Mouse (Mus musculus) intestine, embryonic 14.5 days (tissue): ENCODE data around the gene Prdx5. TPM values are rescaled to one million over a fixed set of nuclear protein-coding genes. Genes with fewer than 3 reads are reported as not detected.
A peak's percentile ranks its signal among the peaks of the same experiment; 100 is the strongest.

Experiments
- ATAC-seq: fragments of 200-750 bp; cut with Nextera tagmentation; replicated peaks from 2 replicates; pipeline ENCODE4 v1.8.0; 2017; ENCODE audit warnings: low read depth, moderate number of reproducible peaks, moderate TSS enrichment, moderate library complexity; ENCODE audit not compliant: low FRiP score, low TSS enrichment
- DNase-seq: peaks from one replicate; pipeline ENCODE4 v3.0.0-alpha.2; 2018; ENCODE audit warnings: low spot score
- H3K27ac ChIP-seq: fragments of 300-500 bp; sonication (generic); 2 replicates; pipeline ENCODE4 v1.5.1; 2014; ENCODE audit warnings: low read depth, mild to moderate bottlenecking, control low read depth
- H3K27me3 ChIP-seq: fragments of 300-500 bp; sonication (generic); replicated peaks from 2 replicates; pipeline ENCODE4 v1.6.1; 2014; ENCODE audit warnings: low read length, control low read depth; ENCODE audit not compliant: control insufficient read depth, insufficient read depth
- H3K36me3 ChIP-seq: fragments of 300-500 bp; sonication (generic); 2 replicates; pipeline ENCODE4 v1.6.1; 2014; ENCODE audit warnings: low read length, control low read depth; ENCODE audit not compliant: control insufficient read depth, insufficient read depth
- H3K4me1 ChIP-seq: fragments of 300-500 bp; sonication (generic); replicated peaks from 2 replicates; pipeline ENCODE4 v1.6.1; 2014; ENCODE audit warnings: low read length, control low read depth, mixed read lengths; ENCODE audit not compliant: control insufficient read depth, insufficient read depth
- H3K4me2 ChIP-seq: fragments of 300-500 bp; sonication (generic); 2 replicates; pipeline ENCODE4 v1.6.1; 2014; ENCODE audit warnings: low read length
- H3K4me3 ChIP-seq: fragments of 300-500 bp; sonication (generic); 2 replicates; pipeline ENCODE4 v1.5.1; 2014; ENCODE audit warnings: low read depth, low read length, control low read depth, mixed read lengths
- H3K9ac ChIP-seq: fragments of 300-500 bp; sonication (generic); 2 replicates; pipeline ENCODE4 v1.6.1; 2014; ENCODE audit warnings: mild to moderate bottlenecking, low read length
- H3K9me3 ChIP-seq: fragments of 300-500 bp; sonication (generic); 2 replicates; pipeline ENCODE4 v1.6.1; 2016; ENCODE audit warnings: low read length, control low read depth; ENCODE audit not compliant: control insufficient read depth
- WGBS: fragments of 180-500 bp; shearing (Covaris S2); extraction: QIAGEN DNeasy Blood & Tissue Kit; methylation state at CpG from one replicate; pipeline ENCODE4 v1.1.7; 2014; 5-methylcytosine and 5-hydroxymethylcytosine counted together
- polyA plus RNA-seq: library from polyadenylated mRNA; unstranded; fragments of >200 nt; fragmentation: Nextera tagmentation; extraction: Ambion mirVana; gene quantifications from 2 replicates; pipeline ENCODE4 v1.2.1, GENCODE M21; 2014

The Prdx5 gene
- polyA plus RNA-seq, 1 experiment from 2014 or later = 139 TPM

- H3K4me2 ChIP-seq = peak overlapping the region; percentile 99
- peaks cover 7% of the 10 kb centered on the region for H3K27me3 ChIP-seq
- H3K9ac ChIP-seq = peak overlapping the region; percentile 71
- DNase-seq (no peak), ATAC-seq (no peak)
- H3K9me3 ChIP-seq = no peaks in the 10 kb centered on the region
- no peak overlapping the region for H3K27ac ChIP-seq
- H3K36me3 ChIP-seq = peaks cover 3% of the 10 kb centered on the region; the same call in 1 of the 2 replicates
- H3K4me1 ChIP-seq = peaks cover 12% of the 10 kb centered on the region
- WGBS = 22% methylated on average over 26 of the region's 29 CpGs
- H3K4me3 ChIP-seq = peak overlapping the region; percentile 77
These were observed 30.8 kb upstream of the Prdx5 start for GRCm38 (mm10) chr19:6940396-6941351.

- H3K4me1 ChIP-seq = peaks cover 12% of the 10 kb centered on the region
- H3K36me3 ChIP-seq = peaks cover 3% of the 10 kb centered on the region; the same call in 1 of the 2 replicates
- H3K27me3 ChIP-seq = peaks cover 19% of the 10 kb centered on the region
- no peak overlapping the region for H3K9ac ChIP-seq
- no peak overlapping the region for H3K27ac ChIP-seq
- ATAC-seq = no peak
- no peaks in the 10 kb centered on the region for H3K9me3 ChIP-seq
- DNase-seq = no peak
- no peak overlapping the region for H3K4me3 ChIP-seq
- H3K4me2 ChIP-seq = no peak overlapping the region
- WGBS = 89% methylated on average over 20 of the region's 20 CpGs
These were observed 29.4 kb upstream of the Prdx5 start for GRCm38 (mm10) chr19:6939106-6940002.

DNA sequence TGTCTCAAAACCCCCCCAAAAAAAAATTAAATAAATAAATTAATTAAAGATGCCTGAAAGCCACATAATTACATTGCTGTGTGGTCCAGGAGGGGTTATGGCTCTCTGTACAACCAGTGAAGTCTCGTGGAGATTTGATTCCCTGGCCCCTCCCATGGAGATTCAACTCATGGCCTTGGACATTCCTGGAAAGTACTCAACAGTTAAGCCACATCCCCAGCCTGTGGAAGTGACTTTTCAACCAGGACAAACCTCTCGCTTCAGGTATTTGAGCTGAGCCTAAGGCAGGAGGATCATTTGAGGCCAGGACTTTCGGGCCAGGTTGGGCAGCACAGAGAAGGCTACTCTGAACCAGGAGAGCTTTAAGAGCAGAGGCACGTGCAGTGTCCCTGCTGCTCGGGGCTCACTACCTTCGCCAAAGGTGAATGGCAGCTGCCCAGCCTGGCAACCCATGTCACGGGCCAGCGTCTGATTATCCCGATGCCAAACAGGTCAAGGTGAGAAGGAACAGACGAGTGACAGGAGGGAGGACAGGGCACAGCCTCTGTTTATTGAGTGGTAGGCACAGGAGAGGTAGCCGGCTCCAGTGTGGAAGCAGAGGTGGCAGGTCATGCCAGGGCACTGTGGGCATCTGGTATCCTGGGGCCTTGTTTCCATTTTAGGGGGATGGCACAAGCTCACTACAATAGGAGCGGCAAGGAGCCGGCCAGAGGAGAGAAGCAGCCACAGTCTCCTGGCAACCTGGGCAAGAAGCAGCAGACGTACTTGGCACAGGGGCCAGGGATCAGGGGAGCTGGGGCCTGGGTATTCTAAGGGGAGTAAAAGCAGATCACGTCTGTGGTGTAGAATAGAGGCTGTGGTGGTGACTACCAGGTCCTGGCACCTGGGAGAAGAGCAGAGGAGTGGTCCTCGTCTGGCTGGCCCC is 27.9 kb upstream of the Prdx5 start:
- Histone ChIP-seq H3K4me3 (no peak overlapping the region), H3K4me2 (no peak overlapping the region), H3K9ac (no peak overlapping the region), H3K9me3 (no peaks in the 10 kb centered on the region), H3K4me1 (peaks cover 15% of the 10 kb centered on the region), H3K27ac (no peak overlapping the region), H3K27me3 (peaks cover 35% of the 10 kb centered on the region), H3K36me3 (no peaks in the 10 kb centered on the region)
- ATAC-seq (no peak), DNase-seq (no peak)
- 75% methylated on average over 16 of the region's 16 CpGs for WGBS

DNA sequence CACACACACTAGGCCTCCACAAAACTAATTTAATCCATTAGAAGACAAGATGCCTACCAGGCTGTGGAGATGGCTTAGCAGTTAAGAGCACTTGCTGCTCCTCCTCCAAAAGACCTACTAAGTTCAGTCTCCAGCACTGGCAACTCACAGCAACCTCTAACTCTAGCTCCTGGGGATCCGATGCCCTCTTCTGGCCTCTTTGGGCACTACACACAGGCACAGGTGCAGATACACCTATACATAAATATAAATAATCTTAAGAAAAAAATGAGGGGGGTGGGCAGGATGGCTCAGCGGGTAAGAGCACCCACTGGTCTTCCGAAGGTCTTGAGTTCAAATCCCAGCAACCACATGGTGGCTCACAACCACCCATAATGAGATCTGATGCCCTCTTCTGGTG is 26.4 kb upstream of the Prdx5 start:
- 23% methylated on average over 3 of the region's 3 CpGs for WGBS
- Histone ChIP-seq H3K4me3 (no peak overlapping the region), H3K4me1 (peaks cover 12% of the 10 kb centered on the region), H3K27me3 (peaks cover 50% of the 10 kb centered on the region), H3K4me2 (no peak overlapping the region), H3K27ac (no peak overlapping the region), H3K36me3 (no peaks in the 10 kb centered on the region), H3K9ac (no peak overlapping the region), H3K9me3 (no peaks in the 10 kb centered on the region)
- DNase-seq (no peak), ATAC-seq (no peak)

- peak within 1 kb of the TSS; percentile 75 for H3K4me2 ChIP-seq
- ATAC-seq (no peak), DNase-seq (no peak)
- peaks cover 64% of the 10 kb centered on the region for H3K27me3 ChIP-seq
- no peaks in the 10 kb centered on the region for H3K9me3 ChIP-seq
- WGBS = 12% methylated on average over 23 of the region's 23 CpGs
- 0 out of 2 replicates have a peak within 1 kb of the TSS, but pooled peaks have one; percentile 37 for H3K9ac ChIP-seq
- H3K4me3 ChIP-seq = peak within 1 kb of the TSS; percentile 36
- H3K4me1 ChIP-seq = peaks cover 6% of the 10 kb centered on the region
- no peaks in the 10 kb centered on the region for H3K36me3 ChIP-seq
- no peak within 1 kb of the TSS for H3K27ac ChIP-seq
These were observed 24.5 kb upstream of the Prdx5 start, which contains the start of gene Kcnk4 for GRCm38 (mm10) chr19:6934195-6934977. Kcnk4 (minus strand) TSS chr19:6934515.

- peaks cover 6% of the 10 kb centered on the region for H3K4me1 ChIP-seq
- H3K9me3 ChIP-seq = no peaks in the 10 kb centered on the region
- no peak for DNase-seq
- H3K4me2 ChIP-seq = peak overlapping the region; percentile 75
- H3K27me3 ChIP-seq = peaks cover 69% of the 10 kb centered on the region
- ATAC-seq = peak; percentile 49
- H3K27ac ChIP-seq = no peak overlapping the region
- WGBS = 4% methylated on average over 57 of the region's 58 CpGs
- H3K36me3 ChIP-seq = no peaks in the 10 kb centered on the region
- H3K4me3 ChIP-seq = peak overlapping the region; percentile 36
- 0 out of 2 replicates have a peak overlapping the region, but pooled peaks have one; percentile 37 for H3K9ac ChIP-seq
These were observed 23.7 kb upstream of the Prdx5 start for GRCm38 (mm10) chr19:6933436-6934194.

DNA sequence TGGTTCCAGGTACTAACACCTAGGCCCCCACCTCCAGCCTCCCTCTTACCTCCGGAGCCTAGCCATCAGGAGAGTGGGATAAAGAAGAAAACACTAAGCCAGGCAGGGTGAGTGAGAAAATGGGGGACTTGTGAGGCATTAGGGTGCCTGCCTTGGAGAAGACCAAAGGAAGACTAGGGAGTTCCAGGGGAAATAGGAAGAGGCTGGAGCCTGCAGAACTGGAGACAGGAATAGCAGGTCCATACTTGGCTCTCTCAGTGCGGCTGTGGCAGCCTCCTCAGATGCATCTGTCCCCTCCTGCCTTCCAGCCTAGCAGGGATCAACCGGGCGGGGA is 23.2 kb upstream of the Prdx5 start:
- Histone ChIP-seq H3K9ac (no peak overlapping the region), H3K27ac (no peak overlapping the region), H3K36me3 (no peaks in the 10 kb centered on the region), H3K27me3 (peaks cover 74% of the 10 kb centered on the region), H3K4me2 (no peak overlapping the region; the same call in 1 of the 2 replicates), H3K9me3 (no peaks in the 10 kb centered on the region), H3K4me3 (peak overlapping the region; percentile 36; the same call in 1 of the 2 replicates), H3K4me1 (peaks cover 6% of the 10 kb centered on the region)
- DNase-seq (no peak), ATAC-seq (no peak)
- WGBS = 31% methylated on average over 4 of the region's 4 CpGs
